Mouse (Mus musculus) limb, embryonic 13.5 days (tissue): ENCODE results near the gene Atrnl1. TPM values are rescaled to one million over a fixed set of nuclear protein-coding genes. Genes with fewer than 3 reads are reported as not detected.

Experiments used
- ATAC-seq: fragments of 200-750 bp; cut with Nextera tagmentation; 2 replicates; pipeline ENCODE4 v1.8.0; 2017; ENCODE audit warnings: low read depth, moderate number of reproducible peaks, moderate TSS enrichment; ENCODE audit not compliant: low FRiP score
- H3K27ac ChIP-seq: fragments of 300-500 bp; sonication (generic); 2 replicates; pipeline ENCODE4 v1.5.1; 2015; ENCODE audit warnings: inconsistent platforms, mild to moderate bottlenecking, moderate library complexity
- H3K27me3 ChIP-seq: fragments of 300-500 bp; sonication (generic); 2 replicates; pipeline ENCODE4 v1.6.1; 2015; ENCODE audit warnings: mild to moderate bottlenecking, inconsistent platforms
- H3K36me3 ChIP-seq: fragments of 300-500 bp; sonication (generic); 2 replicates; pipeline ENCODE4 v1.6.1; 2015; ENCODE audit warnings: inconsistent platforms, mild to moderate bottlenecking, moderate library complexity
- H3K4me1 ChIP-seq: fragments of 300-500 bp; sonication (generic); 2 replicates; pipeline ENCODE4 v1.6.1; 2015; ENCODE audit warnings: inconsistent platforms
- H3K4me2 ChIP-seq: fragments of 300-500 bp; sonication (generic); replicated peaks from 2 replicates; pipeline ENCODE4 v1.6.1; 2015; ENCODE audit warnings: inconsistent platforms, mild to moderate bottlenecking, moderate library complexity
- H3K4me3 ChIP-seq: fragments of 300-500 bp; sonication (generic); 2 replicates; pipeline ENCODE4 v1.5.1; 2015; ENCODE audit warnings: moderate library complexity, mild to moderate bottlenecking, inconsistent platforms
- H3K9ac ChIP-seq: fragments of 300-500 bp; sonication (generic); 2 replicates; pipeline ENCODE4 v1.6.1; 2015; ENCODE audit warnings: mild to moderate bottlenecking, inconsistent platforms
- H3K9me3 ChIP-seq: fragments of 300-500 bp; sonication (generic); 2 replicates; pipeline ENCODE4 v1.6.1; 2016; ENCODE audit warnings: inconsistent platforms
- WGBS: fragments of 180-500 bp; shearing (Covaris S2); methylation state at CpG from one replicate; pipeline ENCODE4 v1.1.7; 2015; 5-methylcytosine and 5-hydroxymethylcytosine counted together
- polyA plus RNA-seq: library from polyadenylated mRNA; unstranded; fragments of >200 nt; fragmentation: Nextera tagmentation; extraction: Ambion mirVana; gene quantifications from 2 replicates; pipeline ENCODE4 v1.2.1, GENCODE M21; 2015

Atrnl1 gene
- polyA plus RNA-seq, 1 experiment from 2014 or later: 7.1 TPM

- Histone ChIP-seq H3K9ac (no peak overlapping the region), H3K4me3 (no peak overlapping the region), H3K36me3 (no peaks in the 10 kb centered on the region), H3K27me3 (peaks cover 8% of the 10 kb centered on the region; the same call in 1 of the 2 replicates), H3K9me3 (no peaks in the 10 kb centered on the region), H3K4me2 (no peak overlapping the region), H3K4me1 (peaks cover 11% of the 10 kb centered on the region), H3K27ac (no peak overlapping the region)
- no peak for ATAC-seq
- WGBS: 77% methylated on average over 5 of the region's 5 CpGs
These were observed 19.9 kb upstream of the Atrnl1 start for GRCm38 (mm10) chr19:57590895-57591294.

GRCm38 (mm10) chr19:57591631-57592030, 19.2 kb upstream of the Atrnl1 start:
- Histone ChIP-seq H3K36me3 (no peaks in the 10 kb centered on the region), H3K4me3 (no peak overlapping the region), H3K9ac (no peak overlapping the region), H3K4me2 (no peak overlapping the region), H3K4me1 (peaks cover 5% of the 10 kb centered on the region; the same call in 1 of the 2 replicates), H3K27me3 (peaks cover 8% of the 10 kb centered on the region; the same call in 1 of the 2 replicates), H3K9me3 (no peaks in the 10 kb centered on the region), H3K27ac (no peak overlapping the region)
- no peak for ATAC-seq
- WGBS: 85% methylated on average over 10 of the region's 10 CpGs

GRCm38 (mm10) chr19:57592355-57592754, 18.5 kb upstream of the Atrnl1 start:
- no peak overlapping the region for H3K4me2 ChIP-seq
- no peaks in the 10 kb centered on the region for H3K9me3 ChIP-seq
- H3K9ac ChIP-seq: no peak overlapping the region
- no peaks in the 10 kb centered on the region for H3K36me3 ChIP-seq
- H3K27ac ChIP-seq: no peak overlapping the region
- 85% methylated on average over 2 of the region's 2 CpGs for WGBS
- H3K4me1 ChIP-seq: peaks cover 5% of the 10 kb centered on the region; the same call in 1 of the 2 replicates
- ATAC-seq: no peak
- H3K27me3 ChIP-seq: peaks cover 8% of the 10 kb centered on the region; the same call in 1 of the 2 replicates
- no peak overlapping the region for H3K4me3 ChIP-seq

GRCm38 (mm10) chr19:57599126-57599525, 11.7 kb upstream of the Atrnl1 start:
- no peak overlapping the region for H3K9ac ChIP-seq
- H3K27ac ChIP-seq: no peak overlapping the region
- H3K4me2 ChIP-seq: no peak overlapping the region
- no peaks in the 10 kb centered on the region for H3K9me3 ChIP-seq
- no peaks in the 10 kb centered on the region for H3K27me3 ChIP-seq
- ATAC-seq: no peak
- no peak overlapping the region for H3K4me3 ChIP-seq
- peaks cover 10% of the 10 kb centered on the region; the same call in 1 of the 2 replicates for H3K4me1 ChIP-seq
- 64% methylated on average over 8 of the region's 8 CpGs for WGBS
- no peaks in the 10 kb centered on the region for H3K36me3 ChIP-seq

GRCm38 (mm10) chr19:57600233-57600929, 10.5 kb upstream of the Atrnl1 start:
- H3K9me3 ChIP-seq: 0 out of 2 replicates have a peak, but pooled peaks cover 3% of the 10 kb centered on the region
- WGBS: 67% methylated on average over 16 of the region's 16 CpGs
- no peak overlapping the region for H3K9ac ChIP-seq
- H3K4me1 ChIP-seq: peaks cover 10% of the 10 kb centered on the region; the same call in 1 of the 2 replicates
- ATAC-seq: no peak
- H3K4me3 ChIP-seq: no peak overlapping the region
- no peaks in the 10 kb centered on the region for H3K27me3 ChIP-seq
- no peak overlapping the region for H3K27ac ChIP-seq
- H3K4me2 ChIP-seq: no peak overlapping the region
- peaks cover 2% of the 10 kb centered on the region; the same call in 1 of the 2 replicates for H3K36me3 ChIP-seq

GRCm38 (mm10) chr19:57600930-57601328, 9.9 kb upstream of the Atrnl1 start:
- WGBS: 50% methylated on average over 2 of the region's 2 CpGs
- Histone ChIP-seq H3K4me1 (peaks cover 11% of the 10 kb centered on the region; the same call in 1 of the 2 replicates), H3K36me3 (peaks cover 2% of the 10 kb centered on the region; the same call in 1 of the 2 replicates), H3K9ac (no peak overlapping the region), H3K4me2 (no peak overlapping the region), H3K27ac (no peak overlapping the region), H3K27me3 (no peaks in the 10 kb centered on the region), H3K4me3 (no peak overlapping the region), H3K9me3 (0 out of 2 replicates have a peak, but pooled peaks cover 3% of the 10 kb centered on the region)
- ATAC-seq: no peak

- H3K9me3 ChIP-seq: 0 out of 2 replicates have a peak, but pooled peaks cover 3% of the 10 kb centered on the region
- H3K9ac ChIP-seq: no peak overlapping the region
- WGBS: 87% methylated on average over 3 of the region's 3 CpGs
- H3K27me3 ChIP-seq: no peaks in the 10 kb centered on the region
- H3K4me1 ChIP-seq: peaks cover 32% of the 10 kb centered on the region
- H3K4me3 ChIP-seq: no peak overlapping the region
- no peak overlapping the region for H3K4me2 ChIP-seq
- H3K27ac ChIP-seq: no peak overlapping the region
- ATAC-seq: no peak
- peaks cover 2% of the 10 kb centered on the region; the same call in 1 of the 2 replicates for H3K36me3 ChIP-seq
These were observed 7.2 kb upstream of the Atrnl1 start for GRCm38 (mm10) chr19:57603593-57603992.

- H3K27me3 ChIP-seq: no peaks in the 10 kb centered on the region
- peaks cover 37% of the 10 kb centered on the region for H3K4me1 ChIP-seq
- WGBS: 77% methylated on average over 3 of the region's 3 CpGs
- no peak for ATAC-seq
- H3K9ac ChIP-seq: no peak overlapping the region
- no peak overlapping the region for H3K27ac ChIP-seq
- no peak overlapping the region for H3K4me3 ChIP-seq
- H3K36me3 ChIP-seq: peaks cover 2% of the 10 kb centered on the region; the same call in 1 of the 2 replicates
- 0 out of 2 replicates have a peak, but pooled peaks cover 3% of the 10 kb centered on the region for H3K9me3 ChIP-seq
- H3K4me2 ChIP-seq: no peak overlapping the region
These were observed 4.9 kb upstream of the Atrnl1 start for GRCm38 (mm10) chr19:57605941-57606340.

- H3K4me3 ChIP-seq: no peak overlapping the region
- 0 out of 2 replicates have a peak overlapping the region, but pooled peaks have one; percentile 14 for H3K4me2 ChIP-seq
- no peaks in the 10 kb centered on the region for H3K27me3 ChIP-seq
- H3K27ac ChIP-seq: no peak overlapping the region
- H3K9me3 ChIP-seq: 0 out of 2 replicates have a peak, but pooled peaks cover 3% of the 10 kb centered on the region
- H3K4me1 ChIP-seq: peaks cover 37% of the 10 kb centered on the region
- peaks cover 2% of the 10 kb centered on the region; the same call in 1 of the 2 replicates for H3K36me3 ChIP-seq
- WGBS: 48% methylated on average over 10 of the region's 10 CpGs
- H3K9ac ChIP-seq: no peak overlapping the region
- no peak for ATAC-seq
These were observed 4.5 kb upstream of the Atrnl1 start for GRCm38 (mm10) chr19:57606351-57606750.

GRCm38 (mm10) chr19:57609361-57610057, 1.3 kb upstream of the Atrnl1 start:
- Histone ChIP-seq H3K9ac (peak overlapping the region; percentile 96), H3K27ac (peak overlapping the region; percentile 96), H3K4me3 (peak overlapping the region; percentile 95), H3K36me3 (peaks cover 2% of the 10 kb centered on the region; the same call in 1 of the 2 replicates), H3K27me3 (no peaks in the 10 kb centered on the region), H3K9me3 (0 out of 2 replicates have a peak, but pooled peaks cover 3% of the 10 kb centered on the region), H3K4me2 (peak overlapping the region; percentile 97), H3K4me1 (peaks cover 45% of the 10 kb centered on the region)
- no peak for ATAC-seq
- 15% methylated on average over 12 of the region's 12 CpGs for WGBS

- H3K9ac ChIP-seq: peak overlapping the region; percentile 96
- 0 out of 2 replicates have a peak, but pooled peaks cover 3% of the 10 kb centered on the region for H3K9me3 ChIP-seq
- under 1% methylated on average over 21 of the region's 21 CpGs for WGBS
- H3K4me3 ChIP-seq: peak overlapping the region; percentile 95
- H3K4me1 ChIP-seq: peaks cover 45% of the 10 kb centered on the region
- peak; percentile 20; the same call in 1 of the 2 replicates for ATAC-seq
- H3K36me3 ChIP-seq: peaks cover 2% of the 10 kb centered on the region; the same call in 1 of the 2 replicates
- peak overlapping the region; percentile 97 for H3K4me2 ChIP-seq
- peak overlapping the region; percentile 96 for H3K27ac ChIP-seq
- H3K27me3 ChIP-seq: no peaks in the 10 kb centered on the region
These were observed 767 bp upstream of the Atrnl1 start for GRCm38 (mm10) chr19:57610058-57610475.
